Mouse (Mus musculus) hindbrain, embryonic 15.5 days (tissue): Measurements from ENCODE around the gene Arl10. TPM values are rescaled to one million over a fixed set of nuclear protein-coding genes. Genes with fewer than 3 reads are reported as not detected.
A peak's percentile ranks its signal among the peaks of the same experiment; 100 is the strongest.
"Not testable (repeated sequence)": the region's sequence is repeated elsewhere in the genome, so short reads cannot be mapped to it uniquely, and the experiment has no call there.

Experiments used
- ATAC-seq: fragments of 200-750 bp; cut with Nextera tagmentation; 2 replicates; pipeline ENCODE4 v1.8.0; 2017; ENCODE audit warnings: low read depth, moderate number of reproducible peaks, moderate TSS enrichment; ENCODE audit not compliant: low FRiP score
- H3K27ac ChIP-seq: fragments of 300-500 bp; sonication (generic); replicated peaks from 2 replicates; pipeline ENCODE4 v1.5.1; 2015; ENCODE audit warnings: mild to moderate bottlenecking, inconsistent platforms
- H3K27me3 ChIP-seq: fragments of 300-500 bp; sonication (generic); 2 replicates; pipeline ENCODE4 v1.6.1; 2015; ENCODE audit warnings: control low read depth, inconsistent platforms
- H3K36me3 ChIP-seq: fragments of 300-500 bp; sonication (generic); 2 replicates; pipeline ENCODE4 v1.6.1; 2015; ENCODE audit warnings: control low read depth, inconsistent platforms
- H3K4me1 ChIP-seq: fragments of 300-500 bp; sonication (generic); replicated peaks from 2 replicates; pipeline ENCODE4 v1.6.1; 2015; ENCODE audit warnings: control low read depth, inconsistent platforms
- H3K4me2 ChIP-seq: fragments of 300-500 bp; sonication (generic); 2 replicates; pipeline ENCODE4 v1.6.1; 2015; ENCODE audit warnings: moderate library complexity, mild to moderate bottlenecking, inconsistent platforms
- H3K4me3 ChIP-seq: fragments of 300-500 bp; sonication (generic); 2 replicates; pipeline ENCODE4 v1.5.1; 2015; ENCODE audit warnings: mild to moderate bottlenecking, inconsistent platforms
- H3K9ac ChIP-seq: fragments of 300-500 bp; sonication (generic); 2 replicates; pipeline ENCODE4 v1.6.1; 2015; ENCODE audit warnings: inconsistent platforms
- H3K9me3 ChIP-seq: fragments of 300-500 bp; sonication (generic); 2 replicates; pipeline ENCODE4 v1.6.1; 2016; ENCODE audit warnings: control low read depth, inconsistent platforms
- WGBS: fragments of 180-500 bp; shearing (Covaris S2); methylation state at CpG from one replicate; pipeline ENCODE4 v1.1.7; 2015; 5-methylcytosine and 5-hydroxymethylcytosine counted together
- polyA plus RNA-seq: library from polyadenylated mRNA; unstranded; fragments of >200 nt; fragmentation: Nextera tagmentation; extraction: Ambion mirVana; gene quantifications from 2 replicates; pipeline ENCODE4 v1.2.1, GENCODE M21; 2015

Gene Arl10
- polyA plus RNA-seq, 1 experiment from 2014 or later = 111 TPM

DNA sequence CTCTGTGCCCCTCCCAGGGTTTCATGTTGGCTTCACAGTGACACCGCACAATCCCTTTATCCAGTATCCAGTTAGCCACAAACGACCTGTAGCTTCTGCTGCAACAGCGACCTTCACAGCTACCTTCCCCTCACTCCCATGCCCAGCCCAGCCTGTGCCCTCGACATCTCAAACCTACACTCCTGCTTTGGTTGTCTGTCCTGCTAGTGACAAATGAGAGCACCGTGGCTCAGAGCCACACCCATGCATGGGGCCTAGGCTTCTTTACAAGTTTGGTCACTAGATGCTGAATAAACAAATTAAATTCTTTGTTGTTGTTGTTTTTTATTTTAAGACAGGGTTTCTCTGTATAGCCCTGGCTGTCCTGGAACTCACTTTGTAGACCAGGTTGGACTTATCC lies 32.4 kb downstream of the Arl10 start:
- no peak overlapping the region for H3K27ac ChIP-seq
- no peak overlapping the region for H3K9ac ChIP-seq
- no peak for ATAC-seq
- H3K9me3 ChIP-seq = no peaks in the 10 kb centered on the region
- H3K27me3 ChIP-seq = no peaks in the 10 kb centered on the region
- H3K4me3 ChIP-seq = no peak overlapping the region
- H3K4me1 ChIP-seq = peaks cover 33% of the 10 kb centered on the region
- H3K4me2 ChIP-seq = no peak overlapping the region
- 77% methylated on average over 5 of the region's 5 CpGs for WGBS
- 0 out of 2 replicates have a peak, but pooled peaks cover 9% of the 10 kb centered on the region for H3K36me3 ChIP-seq

DNA sequence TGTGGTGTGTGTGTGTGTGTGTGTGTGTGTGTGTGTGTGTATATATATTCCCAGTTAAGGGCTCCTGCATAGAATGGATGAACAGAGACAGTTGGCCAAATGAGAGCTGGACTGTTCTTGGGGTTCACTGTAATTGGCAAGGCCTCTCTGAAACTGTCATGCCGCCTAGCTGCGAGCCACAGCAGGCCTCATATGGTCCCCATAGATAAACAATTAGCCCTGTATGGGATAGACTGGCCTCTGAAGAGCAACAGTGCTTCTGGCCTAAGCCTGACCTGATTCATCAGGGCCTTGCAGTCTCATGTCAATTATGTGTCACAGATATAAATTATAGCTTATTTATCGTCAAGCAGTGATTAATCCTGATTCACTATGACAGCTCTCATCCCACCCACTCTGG lies 33.2 kb downstream of the Arl10 start:
- Histone ChIP-seq H3K4me1 (peaks cover 33% of the 10 kb centered on the region), H3K9me3 (no peaks in the 10 kb centered on the region), H3K36me3 (0 out of 2 replicates have a peak, but pooled peaks cover 9% of the 10 kb centered on the region), H3K27me3 (no peaks in the 10 kb centered on the region), H3K27ac (no peak overlapping the region), H3K4me3 (no peak overlapping the region), H3K9ac (0 out of 2 replicates have a peak overlapping the region, but pooled peaks have one; percentile 23), H3K4me2 (peak overlapping the region; percentile 85)
- 58% methylated on average over 3 of the region's 3 CpGs for WGBS
- ATAC-seq = no peak

DNA sequence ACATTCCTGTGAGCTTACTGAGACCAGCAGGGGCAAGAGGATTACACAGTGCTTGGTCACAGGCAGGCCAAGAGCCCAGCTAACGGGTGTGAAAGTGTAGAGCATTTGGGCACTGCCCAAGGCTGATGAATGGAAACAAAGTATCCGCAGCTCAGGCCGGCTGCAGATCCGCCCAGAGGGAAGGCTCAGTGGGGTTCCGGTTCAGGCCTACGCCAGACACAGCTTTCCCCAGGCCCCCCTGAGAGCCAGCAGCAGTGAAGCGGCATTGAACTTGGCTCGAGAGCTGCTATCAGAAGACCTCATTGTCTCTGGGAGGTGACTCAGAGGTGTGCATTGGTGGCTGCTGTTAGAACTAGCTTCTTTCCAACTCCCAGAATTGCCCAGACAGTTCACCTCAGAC lies 33.9 kb downstream of the Arl10 start:
- Histone ChIP-seq H3K4me3 (peak overlapping the region; percentile 81), H3K4me2 (peak overlapping the region; percentile 85), H3K4me1 (peaks cover 33% of the 10 kb centered on the region), H3K9me3 (no peaks in the 10 kb centered on the region), H3K27ac (no peak overlapping the region), H3K27me3 (no peaks in the 10 kb centered on the region), H3K9ac (peak overlapping the region; percentile 23; the same call in 1 of the 2 replicates), H3K36me3 (0 out of 2 replicates have a peak, but pooled peaks cover 9% of the 10 kb centered on the region)
- no peak for ATAC-seq
- WGBS = 9% methylated on average over 8 of the region's 8 CpGs

GRCm38 (mm10) chr13:54609301-54609700 lies 34.5 kb downstream of the Arl10 start:
- H3K27ac ChIP-seq = no peak overlapping the region
- H3K4me1 ChIP-seq = peaks cover 33% of the 10 kb centered on the region
- H3K9me3 ChIP-seq = no peaks in the 10 kb centered on the region
- H3K9ac ChIP-seq = peak overlapping the region; percentile 23; the same call in 1 of the 2 replicates
- peak overlapping the region; percentile 81 for H3K4me3 ChIP-seq
- H3K36me3 ChIP-seq = 0 out of 2 replicates have a peak, but pooled peaks cover 5% of the 10 kb centered on the region
- H3K27me3 ChIP-seq = no peaks in the 10 kb centered on the region
- ATAC-seq = no peak
- WGBS = 20% methylated on average over 1 of the region's 1 CpGs
- H3K4me2 ChIP-seq = peak overlapping the region; percentile 85

DNA sequence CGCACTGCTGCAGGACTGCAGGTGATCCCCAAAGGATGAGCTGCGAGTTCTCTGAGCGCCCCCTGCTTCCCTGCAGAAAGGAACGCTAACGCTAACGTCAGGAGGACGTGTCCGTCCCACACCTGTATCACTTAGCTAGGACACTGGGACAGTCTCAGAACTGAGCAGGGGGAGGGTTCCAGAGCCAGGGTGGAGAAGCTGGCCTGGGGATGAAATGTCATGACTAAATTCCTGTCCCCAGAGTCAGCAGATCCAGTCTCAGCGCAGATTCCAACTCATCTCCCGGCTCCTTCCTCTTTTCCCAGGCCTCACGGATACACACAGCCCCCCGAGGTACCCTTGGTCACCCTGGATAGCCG lies 35.8 kb downstream of the Arl10 start:
- Histone ChIP-seq H3K36me3 (0 out of 2 replicates have a peak, but pooled peaks cover 5% of the 10 kb centered on the region), H3K4me2 (peak overlapping the region; percentile 85), H3K9me3 (no peaks in the 10 kb centered on the region), H3K27me3 (no peaks in the 10 kb centered on the region), H3K4me3 (peak overlapping the region; percentile 81), H3K4me1 (peaks cover 33% of the 10 kb centered on the region), H3K27ac (peak overlapping the region; percentile 88), H3K9ac (peak overlapping the region; percentile 91)
- peak; percentile 19; the same call in 1 of the 2 replicates for ATAC-seq
- WGBS = 5% methylated on average over 13 of the region's 13 CpGs

GRCm38 (mm10) chr13:54610972-54611754 lies 36.3 kb downstream of the Arl10 start, which contains the start of gene Cltb:
Cltb (minus strand) TSS chr13:54611344.
- Histone ChIP-seq H3K36me3 (0 out of 2 replicates have a peak, but pooled peaks cover 3% of the 10 kb centered on the region), H3K27ac (peak within 1 kb of the TSS; percentile 88), H3K4me2 (peak within 1 kb of the TSS; percentile 85), H3K27me3 (no peaks in the 10 kb centered on the region), H3K4me3 (peak within 1 kb of the TSS; percentile 81), H3K9me3 (no peaks in the 10 kb centered on the region), H3K9ac (peak within 1 kb of the TSS; percentile 91), H3K4me1 (peaks cover 33% of the 10 kb centered on the region)
- ATAC-seq = peak; percentile 74
- 1% methylated on average over 59 of the region's 66 CpGs for whole genome bisulfite sequencing

GRCm38 (mm10) chr13:54613141-54613540 lies 38.3 kb downstream of the Arl10 start:
- H3K4me3 ChIP-seq, H3K9ac ChIP-seq, H3K4me2 ChIP-seq, H3K36me3 ChIP-seq, ATAC-seq, H3K9me3 ChIP-seq, H3K27me3 ChIP-seq, H3K27ac ChIP-seq: not testable (repeated sequence)
- 88% methylated on average over 8 of the region's 8 CpGs for WGBS
- peaks cover 31% of the 10 kb centered on the region for H3K4me1 ChIP-seq

DNA sequence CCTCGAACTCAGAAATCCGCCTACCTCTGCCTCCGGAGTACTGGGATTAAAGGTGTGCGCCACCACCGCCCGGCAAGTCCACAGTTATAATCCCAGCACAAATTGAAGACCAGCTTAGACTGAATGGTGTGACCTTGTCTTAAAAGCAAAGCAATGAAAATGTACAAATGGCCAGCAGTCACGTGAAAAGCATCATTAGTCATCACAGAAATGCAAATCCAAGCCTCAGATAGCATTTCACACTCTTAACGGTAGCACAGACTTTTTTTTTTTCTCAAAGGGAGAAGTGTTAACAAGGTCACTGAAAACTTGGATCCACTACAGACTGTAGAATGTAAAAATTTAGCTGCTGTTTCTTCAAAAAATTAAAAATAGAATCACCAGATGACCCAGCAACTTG lies 41.5 kb downstream of the Arl10 start:
- Histone ChIP-seq H3K9me3 (no peaks in the 10 kb centered on the region), H3K9ac (no peak overlapping the region), H3K27me3 (no peaks in the 10 kb centered on the region), H3K4me3 (no peak overlapping the region), H3K4me2 (no peak overlapping the region), H3K4me1 (peaks cover 5% of the 10 kb centered on the region; the same call in 1 of the 2 replicates), H3K36me3 (no peaks in the 10 kb centered on the region), H3K27ac (no peak overlapping the region)
- ATAC-seq = no peak
- 86% methylated on average over 8 of the region's 8 CpGs for WGBS

- H3K9ac ChIP-seq = no peak overlapping the region
- H3K4me1 ChIP-seq = no peaks in the 10 kb centered on the region
- H3K4me2 ChIP-seq = no peak overlapping the region
- no peak overlapping the region for H3K27ac ChIP-seq
- no peaks in the 10 kb centered on the region for H3K36me3 ChIP-seq
- WGBS = 77% methylated on average over 6 of the region's 6 CpGs
- H3K4me3 ChIP-seq = no peak overlapping the region
- no peak for ATAC-seq
- H3K9me3 ChIP-seq = no peaks in the 10 kb centered on the region
- H3K27me3 ChIP-seq = no peaks in the 10 kb centered on the region
Observed at GRCm38 (mm10) chr13:54616998-54617397, 42.2 kb downstream of the Arl10 start.

GRCm38 (mm10) chr13:54621155-54621932 lies 46.5 kb downstream of the Arl10 start, which contains the start of gene Faf2:
Faf2 (plus strand) TSS chr13:54621784.
- H3K27ac ChIP-seq = peak within 1 kb of the TSS; percentile 94
- peak; percentile 97 for ATAC-seq

GRCm38 (mm10) chr13:54621960-54622521 lies 47.2 kb downstream of the Arl10 start:
- 2% methylated on average over 27 of the region's 27 CpGs for WGBS
- H3K9me3 ChIP-seq = no peaks in the 10 kb centered on the region
- peak overlapping the region; percentile 94 for H3K27ac ChIP-seq
- peak overlapping the region; percentile 98 for H3K4me3 ChIP-seq
- H3K36me3 ChIP-seq = no peaks in the 10 kb centered on the region
- no peaks in the 10 kb centered on the region for H3K27me3 ChIP-seq
- H3K9ac ChIP-seq = peak overlapping the region; percentile 93
- peak overlapping the region; percentile 95 for H3K4me2 ChIP-seq
- H3K4me1 ChIP-seq = peaks cover 25% of the 10 kb centered on the region
- ATAC-seq = peak; percentile 80

More at GRCm38 (mm10) chr13:54621155-54621932, 46.5 kb downstream of the Arl10 start, which contains the start of gene Faf2:
- peaks cover 25% of the 10 kb centered on the region for H3K4me1 ChIP-seq
- peak within 1 kb of the TSS; percentile 98 for H3K4me3 ChIP-seq
- H3K4me2 ChIP-seq = peak within 1 kb of the TSS; percentile 95
- H3K9ac ChIP-seq = peak within 1 kb of the TSS; percentile 93
- WGBS = 11% methylated on average over 44 of the region's 44 CpGs
- no peaks in the 10 kb centered on the region for H3K36me3 ChIP-seq
- no peaks in the 10 kb centered on the region for H3K9me3 ChIP-seq
- no peaks in the 10 kb centered on the region for H3K27me3 ChIP-seq
